Mouse (Mus musculus) embryonic facial prominence, embryonic 12.5 days (tissue): ENCODE measurements at regions not wholly inside any gene's neighbourhood (a gene's known extent, or its start where the extent isn't known, plus 50 kb on each side); places are given as distances from the start of the nearest gene placed in this dataset.

ENCODE experiments used
- ATAC-seq: fragments of 200-750 bp; cut with Nextera tagmentation; 2 replicates; pipeline ENCODE4 v1.8.0; 2017; ENCODE audit not compliant: insufficient number of reproducible peaks, insufficient read depth, low FRiP score, low TSS enrichment
- H3K27ac ChIP-seq: fragments of 300-500 bp; sonication (generic); 2 replicates; pipeline ENCODE4 v1.5.1; 2016; ENCODE audit warnings: mild to moderate bottlenecking
- H3K27me3 ChIP-seq: fragments of 300-500 bp; sonication (generic); 2 replicates; pipeline ENCODE4 v1.6.1; 2016; ENCODE audit warnings: mild to moderate bottlenecking, moderate library complexity
- H3K36me3 ChIP-seq: fragments of 300-500 bp; sonication (generic); 2 replicates; pipeline ENCODE4 v1.6.1; 2016; ENCODE audit warnings: mild to moderate bottlenecking
- H3K4me1 ChIP-seq: fragments of 300-500 bp; sonication (generic); 2 replicates; pipeline ENCODE4 v1.6.1; 2016
- H3K4me2 ChIP-seq: fragments of 300-500 bp; sonication (generic); replicated peaks from 2 replicates; pipeline ENCODE4 v1.6.1; 2016; ENCODE audit warnings: mild to moderate bottlenecking, moderate library complexity
- H3K4me3 ChIP-seq: fragments of 300-500 bp; sonication (generic); 2 replicates; pipeline ENCODE4 v1.5.1; 2016; ENCODE audit warnings: mild to moderate bottlenecking
- H3K9ac ChIP-seq: fragments of 300-500 bp; sonication (generic); 2 replicates; pipeline ENCODE4 v1.6.1; 2016; ENCODE audit warnings: mild to moderate bottlenecking, moderate library complexity
- H3K9me3 ChIP-seq: fragments of 300-500 bp; sonication (generic); 2 replicates; pipeline ENCODE4 v1.6.1; 2016; ENCODE audit warnings: mild to moderate bottlenecking, moderate library complexity
- WGBS: fragments of 180-500 bp; shearing (Covaris S2); methylation state at CpG from one replicate; pipeline ENCODE4 v1.1.7; 2016; 5-methylcytosine and 5-hydroxymethylcytosine counted together

DNA sequence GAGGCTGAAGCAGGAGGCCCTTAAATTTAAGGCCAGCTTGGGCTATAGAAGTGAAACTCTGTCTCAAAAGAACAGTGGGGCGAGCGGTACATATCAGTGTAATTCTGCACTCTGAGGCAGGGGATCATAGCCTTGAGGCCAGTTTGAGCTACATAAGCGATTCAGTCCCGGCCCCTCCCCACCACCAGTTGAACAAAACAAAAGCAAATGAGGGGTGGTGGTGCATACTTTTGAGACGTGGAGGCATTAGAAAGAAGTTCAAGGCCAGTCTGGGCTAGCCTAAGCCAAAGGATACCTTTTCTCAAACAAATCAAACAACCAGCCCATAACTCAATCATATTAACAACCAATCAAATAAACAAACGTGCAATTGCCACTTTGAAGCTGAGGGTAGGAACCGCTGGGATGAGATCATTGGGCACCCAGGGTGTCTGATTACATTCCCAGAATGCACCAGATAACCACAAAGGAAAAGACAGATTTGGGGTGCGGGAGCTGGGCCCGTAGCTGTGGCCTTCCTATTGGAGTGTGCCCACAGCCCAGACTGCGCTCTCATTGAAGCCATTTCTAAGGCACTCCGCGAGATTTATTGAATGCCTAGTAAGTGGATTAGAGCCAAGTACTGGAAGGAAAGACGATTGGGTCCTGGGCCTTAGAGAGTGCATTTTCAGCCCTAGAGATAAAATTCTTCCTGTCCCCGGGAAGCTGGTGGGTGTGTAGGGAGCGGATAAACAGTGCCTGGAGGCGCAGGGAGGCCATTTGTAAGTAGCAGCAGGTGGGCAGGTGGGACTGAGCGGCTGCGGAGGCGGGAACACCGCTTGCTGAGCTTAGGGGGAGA, 125.5 kb upstream of the Med13l start:
- Histone ChIP-seq H3K9ac (no peak overlapping the region), H3K4me1 (peaks cover 13% of the 10 kb centered on the region), H3K27ac (no peak overlapping the region), H3K27me3 (peaks cover 20% of the 10 kb centered on the region), H3K36me3 (no peaks in the 10 kb centered on the region), H3K4me3 (no peak overlapping the region), H3K4me2 (no peak overlapping the region), H3K9me3 (no peaks in the 10 kb centered on the region)
- 16% methylated on average over 20 of the region's 20 CpGs for WGBS
- ATAC-seq, result 0 out of 2 replicates have a peak, but pooled peaks have one; percentile 3

DNA sequence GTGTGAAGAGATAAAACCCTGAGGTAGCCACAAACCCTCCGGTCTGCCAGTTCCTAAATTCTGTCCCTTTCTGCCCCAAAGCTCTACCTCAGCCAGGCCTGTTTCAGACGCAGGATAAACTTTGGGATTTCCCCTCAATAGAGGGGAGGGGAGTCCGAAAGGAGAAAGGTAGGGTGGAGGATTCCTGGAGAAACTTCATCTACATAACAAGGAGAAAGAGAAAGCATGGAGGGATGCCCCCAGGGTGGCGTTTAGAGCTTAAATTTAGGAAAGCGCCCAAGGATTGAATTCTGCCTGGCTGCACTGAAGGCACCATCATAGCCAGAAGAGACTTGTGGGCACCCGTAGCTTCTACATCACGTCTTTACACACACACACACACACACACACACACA, 124.9 kb upstream of the Med13l start:
- no peaks in the 10 kb centered on the region for H3K36me3 ChIP-seq
- WGBS, result 25% methylated on average over 7 of the region's 7 CpGs
- no peak overlapping the region for H3K9ac ChIP-seq
- H3K27ac ChIP-seq, result no peak overlapping the region
- H3K4me3 ChIP-seq, result no peak overlapping the region
- peaks cover 13% of the 10 kb centered on the region for H3K4me1 ChIP-seq
- H3K9me3 ChIP-seq, result no peaks in the 10 kb centered on the region
- no peak for ATAC-seq
- peaks cover 20% of the 10 kb centered on the region for H3K27me3 ChIP-seq
- H3K4me2 ChIP-seq, result no peak overlapping the region

GRCm38 (mm10) chr5:118436035-118436434, 124.4 kb upstream of the Med13l start:
- no peak overlapping the region for H3K4me2 ChIP-seq
- ATAC-seq, result no peak
- WGBS, result 15% methylated on average over 9 of the region's 9 CpGs
- H3K36me3 ChIP-seq, result no peaks in the 10 kb centered on the region
- peaks cover 13% of the 10 kb centered on the region for H3K4me1 ChIP-seq
- no peaks in the 10 kb centered on the region for H3K9me3 ChIP-seq
- H3K27me3 ChIP-seq, result peaks cover 20% of the 10 kb centered on the region
- no peak overlapping the region for H3K9ac ChIP-seq
- no peak overlapping the region for H3K27ac ChIP-seq
- no peak overlapping the region for H3K4me3 ChIP-seq

- Histone ChIP-seq H3K4me1 (peaks cover 13% of the 10 kb centered on the region), H3K4me2 (peak overlapping the region; percentile 38), H3K9ac (no peak overlapping the region), H3K9me3 (no peaks in the 10 kb centered on the region), H3K27me3 (peaks cover 20% of the 10 kb centered on the region), H3K4me3 (no peak overlapping the region), H3K36me3 (no peaks in the 10 kb centered on the region), H3K27ac (no peak overlapping the region)
- 8% methylated on average over 22 of the region's 22 CpGs for WGBS
- no peak for ATAC-seq
Observed at GRCm38 (mm10) chr5:118436474-118437306, 123.8 kb upstream of the Med13l start.

DNA sequence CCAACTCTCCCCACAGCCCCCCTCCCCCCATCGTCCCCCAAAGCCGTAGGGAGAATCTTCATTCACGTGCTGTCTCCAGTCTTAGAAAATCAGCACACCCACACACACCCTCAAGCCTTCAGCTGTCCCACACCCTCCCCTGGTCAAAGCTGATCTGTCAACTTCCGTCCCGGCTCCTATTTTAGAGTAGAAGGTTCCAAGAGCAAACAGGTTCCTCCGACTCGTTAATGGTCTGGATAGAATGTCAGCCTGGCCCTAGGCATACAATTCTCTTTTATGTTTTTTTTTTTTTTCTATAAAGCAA, 123.2 kb upstream of the Med13l start:
- H3K4me2 ChIP-seq, result peak overlapping the region; percentile 38
- no peaks in the 10 kb centered on the region for H3K36me3 ChIP-seq
- no peak overlapping the region for H3K27ac ChIP-seq
- no peak for ATAC-seq
- H3K9me3 ChIP-seq, result no peaks in the 10 kb centered on the region
- H3K27me3 ChIP-seq, result peaks cover 20% of the 10 kb centered on the region
- H3K4me3 ChIP-seq, result no peak overlapping the region
- peaks cover 13% of the 10 kb centered on the region for H3K4me1 ChIP-seq
- 15% methylated on average over 7 of the region's 7 CpGs for WGBS
- no peak overlapping the region for H3K9ac ChIP-seq

DNA sequence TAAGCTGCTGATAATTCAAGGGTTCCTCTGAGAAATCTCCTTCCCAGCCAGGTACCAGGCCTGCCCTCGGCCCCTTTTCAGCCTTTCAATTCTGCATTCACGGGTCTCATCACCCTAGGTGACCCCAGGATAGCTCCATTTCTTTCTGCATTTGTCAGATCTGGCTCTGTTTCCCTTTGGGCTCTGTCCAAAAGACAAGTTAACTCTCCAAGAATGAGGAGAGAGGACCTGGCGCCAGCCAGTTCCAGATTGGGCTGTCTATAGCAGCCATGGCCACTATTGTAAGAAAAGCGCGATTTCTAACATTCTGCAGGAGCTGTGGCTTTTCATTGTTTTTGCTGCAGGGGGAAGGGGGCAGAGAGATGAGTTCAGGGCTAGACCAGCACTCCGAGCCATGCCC, 122.5 kb upstream of the Med13l start:
- 37% methylated on average over 6 of the region's 6 CpGs for WGBS
- H3K9me3 ChIP-seq, result no peaks in the 10 kb centered on the region
- H3K36me3 ChIP-seq, result no peaks in the 10 kb centered on the region
- no peak overlapping the region for H3K4me2 ChIP-seq
- H3K9ac ChIP-seq, result no peak overlapping the region
- H3K27me3 ChIP-seq, result peaks cover 20% of the 10 kb centered on the region
- ATAC-seq, result no peak
- no peak overlapping the region for H3K4me3 ChIP-seq
- H3K4me1 ChIP-seq, result peaks cover 13% of the 10 kb centered on the region
- H3K27ac ChIP-seq, result no peak overlapping the region

- no peak overlapping the region for H3K9ac ChIP-seq
- H3K4me3 ChIP-seq, result no peak overlapping the region
- WGBS, result 14% methylated on average over 8 of the region's 8 CpGs
- no peaks in the 10 kb centered on the region for H3K27me3 ChIP-seq
- peaks cover 3% of the 10 kb centered on the region; the same call in 1 of the 2 replicates for H3K4me1 ChIP-seq
- no peaks in the 10 kb centered on the region for H3K36me3 ChIP-seq
- no peak overlapping the region for H3K27ac ChIP-seq
- no peaks in the 10 kb centered on the region for H3K9me3 ChIP-seq
- no peak for ATAC-seq
- H3K4me2 ChIP-seq, result no peak overlapping the region
Observed at GRCm38 (mm10) chr5:118444538-118445251, 115.8 kb upstream of the Med13l start.

GRCm38 (mm10) chr5:118445252-118445987, 115.1 kb upstream of the Med13l start:
- Histone ChIP-seq H3K9me3 (no peaks in the 10 kb centered on the region), H3K4me1 (peaks cover 3% of the 10 kb centered on the region; the same call in 1 of the 2 replicates), H3K27ac (no peak overlapping the region), H3K4me2 (no peak overlapping the region), H3K27me3 (no peaks in the 10 kb centered on the region), H3K4me3 (no peak overlapping the region), H3K36me3 (no peaks in the 10 kb centered on the region), H3K9ac (no peak overlapping the region)
- 20% methylated on average over 10 of the region's 10 CpGs for WGBS
- ATAC-seq, result no peak

DNA sequence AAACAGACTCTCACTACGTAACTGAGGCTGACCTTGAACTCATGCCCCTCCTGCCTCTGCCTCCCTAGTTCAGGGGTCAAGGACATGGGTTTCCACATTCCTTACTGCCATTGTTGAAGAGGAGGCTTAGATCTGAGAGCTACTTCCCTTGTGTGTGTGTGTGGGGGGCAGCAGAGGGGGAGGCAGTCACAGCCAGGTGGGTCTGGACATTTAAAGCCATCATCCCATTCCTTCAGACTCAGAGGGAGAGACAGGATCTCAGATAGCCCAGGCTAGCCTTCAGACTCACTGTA, 114.5 kb upstream of the Med13l start:
- Histone ChIP-seq H3K27ac (no peak overlapping the region), H3K9me3 (no peaks in the 10 kb centered on the region), H3K4me2 (no peak overlapping the region), H3K27me3 (no peaks in the 10 kb centered on the region), H3K9ac (no peak overlapping the region), H3K4me1 (peaks cover 3% of the 10 kb centered on the region; the same call in 1 of the 2 replicates), H3K36me3 (no peaks in the 10 kb centered on the region), H3K4me3 (no peak overlapping the region)
- 73% methylated on average over 1 of the region's 1 CpGs for WGBS
- no peak for ATAC-seq

DNA sequence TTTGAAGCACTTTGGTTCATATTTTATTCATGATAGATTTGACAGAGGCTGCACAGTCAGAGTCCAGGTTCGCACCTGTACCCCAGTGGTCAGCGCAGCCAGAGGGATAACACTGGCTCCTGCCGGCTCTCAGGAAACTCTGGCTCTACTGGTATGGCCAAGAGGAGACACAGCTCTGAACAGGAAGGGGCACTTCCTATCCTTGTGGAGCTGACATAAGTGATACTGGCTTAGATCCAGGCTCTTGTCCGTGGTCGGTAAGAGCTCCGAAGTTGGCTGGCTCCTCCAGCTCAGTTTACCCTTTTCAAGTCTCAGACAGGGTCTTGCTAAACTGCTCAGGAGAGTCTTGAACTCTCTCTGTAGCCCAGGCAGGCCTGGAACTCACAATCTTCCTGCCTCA, 113.6 kb upstream of the Med13l start:
- WGBS, result 79% methylated on average over 6 of the region's 6 CpGs
- Histone ChIP-seq H3K4me1 (peaks cover 3% of the 10 kb centered on the region; the same call in 1 of the 2 replicates), H3K36me3 (no peaks in the 10 kb centered on the region), H3K9ac (no peak overlapping the region), H3K4me3 (no peak overlapping the region), H3K9me3 (no peaks in the 10 kb centered on the region), H3K27me3 (no peaks in the 10 kb centered on the region), H3K27ac (no peak overlapping the region), H3K4me2 (no peak overlapping the region)
- ATAC-seq, result no peak

DNA sequence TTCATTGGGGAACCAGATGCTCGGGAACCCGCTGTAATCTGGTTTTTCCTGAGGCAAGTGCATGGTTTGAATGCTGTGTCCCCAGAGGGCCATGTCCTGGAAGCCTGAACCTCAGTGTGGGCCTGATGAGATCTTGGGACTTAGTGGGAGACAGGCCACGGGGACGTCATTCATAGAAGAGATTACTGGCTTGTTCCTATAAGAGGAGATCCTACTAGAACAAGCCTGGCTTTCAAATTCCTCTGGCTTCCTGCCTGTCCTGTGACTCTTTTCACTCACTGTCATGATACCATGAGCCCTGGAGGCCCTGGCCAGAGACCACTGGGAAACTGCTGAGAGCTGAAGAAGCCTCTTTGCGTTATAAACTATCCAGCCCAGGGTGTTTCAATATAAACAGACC, 113.1 kb upstream of the Med13l start:
- Histone ChIP-seq H3K4me1 (peaks cover 3% of the 10 kb centered on the region; the same call in 1 of the 2 replicates), H3K9me3 (no peaks in the 10 kb centered on the region), H3K36me3 (no peaks in the 10 kb centered on the region), H3K27ac (no peak overlapping the region), H3K4me2 (no peak overlapping the region), H3K9ac (no peak overlapping the region), H3K4me3 (no peak overlapping the region), H3K27me3 (no peaks in the 10 kb centered on the region)
- no peak for ATAC-seq
- 69% methylated on average over 5 of the region's 5 CpGs for WGBS
